Mouse (Mus musculus) kidney, postnatal 4 days (tissue): ENCODE data around the gene Snx29.
A peak's percentile ranks its signal among the peaks of the same experiment; 100 is the strongest.

Experiments used
- DNase-seq, 2 experiments: peaks; one replicate each; pipeline ENCODE4 v3.0.0; 2021; ENCODE audit warnings: mixed read lengths in 2 of 2

The Snx29 gene

DNA sequence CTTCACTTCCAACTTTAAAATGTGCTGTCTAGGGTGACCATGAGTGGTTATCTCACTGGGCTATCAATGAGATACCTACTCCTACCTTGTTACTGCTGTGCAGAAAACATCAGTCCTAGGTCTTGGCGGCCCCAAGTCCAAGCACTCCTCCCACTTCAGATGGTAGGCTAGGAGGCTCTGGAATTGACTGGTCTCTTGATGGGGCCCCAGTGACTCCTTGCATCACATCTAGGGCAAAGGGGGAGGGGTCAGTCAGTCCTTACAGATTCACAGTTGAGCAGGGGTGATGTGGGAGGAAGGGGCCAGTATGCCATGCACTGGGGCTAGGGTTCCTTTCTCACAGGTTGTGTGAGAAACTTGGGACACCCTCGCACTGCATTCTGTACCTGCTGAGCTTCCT is 423.3 kb downstream of the Snx29 start:
- DNase-seq = no peak

DNA sequence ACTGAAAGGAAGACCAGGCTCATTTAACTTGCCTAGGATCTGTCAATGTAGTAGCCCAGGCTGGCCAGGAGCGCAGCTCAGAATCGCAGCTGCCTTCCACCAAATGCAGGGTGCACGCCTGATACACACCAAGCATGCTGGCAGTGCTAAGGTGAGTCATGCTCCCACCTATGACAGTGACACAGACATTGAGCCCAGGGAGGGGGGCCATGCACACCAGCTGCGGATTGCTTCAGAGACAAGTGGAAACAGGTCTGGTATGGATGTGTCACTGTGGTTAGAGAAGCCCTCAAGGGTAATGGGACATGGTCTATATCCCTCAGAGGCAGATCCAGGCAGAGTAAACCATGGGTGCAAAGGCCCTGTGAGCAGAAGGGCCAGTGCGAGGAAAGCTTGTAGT is 425.2 kb downstream of the Snx29 start:
- DNase-seq = no peak

DNA sequence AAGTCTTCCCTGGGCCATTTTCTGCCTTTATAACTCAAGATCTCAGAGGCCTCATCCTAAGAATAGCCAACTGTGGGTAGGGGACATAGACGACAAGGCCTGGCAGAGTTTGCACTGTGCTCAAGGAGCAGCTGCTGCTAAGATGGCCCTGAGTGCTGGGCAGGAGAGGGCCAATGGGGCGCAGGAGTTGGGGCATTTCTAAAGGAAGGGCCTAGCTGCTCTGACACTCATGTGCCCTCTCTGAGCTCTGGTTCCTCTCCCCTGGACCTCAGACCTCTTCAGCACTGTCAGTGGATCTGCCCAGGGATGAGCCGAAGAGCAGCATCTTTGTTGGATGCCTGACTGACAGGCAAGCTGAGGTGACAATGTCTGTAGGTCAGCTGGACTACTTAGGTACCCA is 426.4 kb downstream of the Snx29 start:
- DNase-seq = no peak

DNA sequence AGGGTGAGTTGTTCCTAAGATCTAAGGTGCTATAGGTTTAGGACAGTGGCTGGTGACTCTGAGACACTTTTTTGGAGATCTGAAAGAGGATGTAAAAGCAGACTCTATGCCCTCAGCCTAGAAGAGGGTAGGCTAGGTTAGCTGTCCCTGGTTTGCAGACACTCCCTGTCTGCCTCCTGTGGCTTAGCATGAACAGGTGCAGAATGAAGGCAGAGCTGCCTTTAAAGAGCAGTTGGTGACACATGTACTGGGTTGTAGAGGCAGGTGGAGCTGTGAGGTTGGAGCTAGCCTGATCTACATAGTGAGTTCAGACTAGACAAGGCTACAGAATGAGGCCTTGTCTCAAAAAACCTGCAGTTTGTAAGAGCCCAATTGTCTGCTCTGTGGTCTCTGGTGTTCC is 427.9 kb downstream of the Snx29 start:
- DNase-seq = no peak

DNA sequence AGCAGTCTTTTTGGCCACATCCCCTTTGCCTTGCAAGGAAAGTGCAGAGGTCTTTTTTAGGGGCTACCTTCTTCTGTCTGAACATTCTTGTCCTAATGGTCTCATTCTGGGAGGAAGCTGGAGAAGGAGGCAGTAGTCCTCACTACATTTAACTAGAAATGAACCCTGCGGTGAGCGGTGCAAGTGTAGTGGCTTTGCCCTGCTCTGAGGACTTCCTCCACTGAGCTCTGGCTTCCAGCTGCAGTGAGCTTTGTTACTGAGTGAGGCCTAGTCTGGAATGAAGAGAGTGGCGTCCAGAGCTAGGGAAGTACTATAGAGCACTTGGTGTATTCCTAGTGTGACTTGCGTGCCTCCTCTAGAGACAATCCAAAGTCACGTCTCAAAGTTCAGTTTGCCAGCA is 429.8 kb downstream of the Snx29 start:
- DNase-seq = no peak

DNA sequence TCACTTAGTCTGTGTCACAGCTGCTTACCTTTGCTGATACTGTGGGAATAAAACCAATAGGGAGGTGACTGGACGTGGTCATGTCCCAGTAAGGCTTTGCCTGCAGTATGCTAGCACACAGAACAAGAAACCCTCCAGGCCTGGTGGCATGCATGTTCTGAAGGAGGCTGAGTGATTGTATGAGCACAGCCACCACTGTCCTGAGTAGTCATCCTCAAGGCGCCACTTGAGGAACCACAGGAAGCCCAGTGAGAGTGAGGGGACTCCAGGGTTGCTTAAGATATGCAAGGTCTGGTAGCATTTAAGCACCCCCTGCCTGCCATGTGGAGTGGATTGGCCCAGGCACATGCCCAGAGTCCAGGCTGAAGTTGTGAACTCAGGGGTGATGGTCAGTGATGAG is 430.8 kb downstream of the Snx29 start:
- DNase-seq = no peak

DNA sequence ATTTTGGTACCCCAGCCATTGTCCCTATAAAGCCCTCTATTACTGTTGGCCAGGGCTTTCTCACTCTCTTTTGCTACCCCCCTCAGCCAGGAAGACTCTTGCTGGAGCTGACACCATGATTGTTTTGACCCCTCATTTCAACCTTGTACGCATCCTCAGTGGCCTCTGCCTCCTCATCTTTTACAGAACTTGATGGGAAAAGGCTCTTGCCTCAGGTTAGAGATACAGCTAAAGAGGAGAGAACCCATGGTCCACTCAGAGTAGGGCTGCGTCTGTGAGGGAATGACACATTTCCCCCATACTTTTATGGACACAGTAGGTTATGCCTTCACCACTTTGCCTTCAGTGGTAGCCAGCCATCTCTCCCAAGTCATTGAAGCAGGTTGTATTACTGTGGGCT is 431.4 kb downstream of the Snx29 start:
- DNase-seq = no peak

DNA sequence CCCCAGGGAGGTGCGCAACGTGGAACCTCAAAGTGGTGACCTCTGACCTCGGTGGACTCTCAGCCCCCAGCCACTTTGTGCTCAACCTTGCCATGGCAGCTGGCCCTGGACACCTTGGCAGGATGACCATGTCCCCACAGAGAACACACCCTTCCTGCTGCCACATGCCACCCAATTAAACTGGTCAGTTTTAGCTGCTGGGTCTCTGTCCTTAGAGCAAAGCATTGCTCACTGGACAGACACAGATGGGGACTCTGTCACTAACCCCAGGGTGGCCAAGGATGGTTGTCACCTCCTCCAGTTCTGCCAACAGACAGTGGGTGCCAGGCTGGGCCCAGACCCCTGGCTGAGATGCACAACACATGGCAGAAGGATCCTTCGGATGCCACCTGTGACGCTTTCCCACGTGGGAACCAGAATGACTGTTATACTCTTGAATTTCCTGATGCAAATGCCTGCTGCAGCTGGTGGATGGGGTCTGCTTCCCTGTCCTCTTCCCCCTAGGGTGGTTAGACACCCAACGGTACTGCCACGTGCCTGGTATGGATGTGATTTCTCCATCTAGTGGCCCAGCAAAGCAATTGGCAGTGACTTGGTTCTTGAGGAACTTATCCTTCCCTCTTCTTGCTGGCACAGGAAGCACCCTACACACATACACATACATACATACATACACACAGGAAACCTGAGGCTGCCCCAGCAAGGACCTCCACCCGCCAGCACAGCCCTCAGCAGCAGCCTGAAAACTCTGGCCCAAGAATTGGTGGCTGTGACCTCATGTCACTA is 432.8 kb downstream of the Snx29 start:
- DNase-seq = no peak

DNA sequence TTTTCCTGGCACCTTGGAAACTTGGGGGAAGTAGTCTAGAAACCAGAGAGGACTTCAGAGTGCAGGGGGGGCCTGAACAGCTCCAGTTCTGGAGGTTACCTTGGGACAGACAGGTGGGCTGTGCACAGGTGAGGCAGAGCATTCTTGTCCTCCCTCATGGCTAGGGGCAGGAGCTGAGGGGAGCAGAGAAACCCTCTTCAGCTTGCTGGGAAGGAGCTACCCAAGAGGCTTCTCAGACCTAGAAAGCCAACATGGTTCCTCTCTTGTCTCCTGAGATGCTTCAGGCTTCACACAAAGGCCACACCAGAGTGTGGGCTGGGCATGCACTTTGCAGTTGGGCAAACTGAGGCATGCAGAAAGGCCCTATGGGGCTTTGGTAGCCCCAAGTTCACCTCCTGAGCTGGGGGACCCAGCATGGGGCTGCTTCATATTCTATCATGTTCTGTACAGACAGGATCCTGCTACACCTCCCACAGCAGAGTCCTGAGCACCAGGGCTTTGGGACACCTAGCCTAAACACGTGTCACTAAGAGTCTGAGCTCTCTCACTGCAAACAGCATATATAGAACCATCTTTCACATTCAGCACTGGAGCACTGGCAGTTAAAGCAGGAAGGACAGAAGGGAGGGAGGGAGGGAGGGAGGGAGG is 434.0 kb downstream of the Snx29 start:
- no peak for DNase-seq

DNA sequence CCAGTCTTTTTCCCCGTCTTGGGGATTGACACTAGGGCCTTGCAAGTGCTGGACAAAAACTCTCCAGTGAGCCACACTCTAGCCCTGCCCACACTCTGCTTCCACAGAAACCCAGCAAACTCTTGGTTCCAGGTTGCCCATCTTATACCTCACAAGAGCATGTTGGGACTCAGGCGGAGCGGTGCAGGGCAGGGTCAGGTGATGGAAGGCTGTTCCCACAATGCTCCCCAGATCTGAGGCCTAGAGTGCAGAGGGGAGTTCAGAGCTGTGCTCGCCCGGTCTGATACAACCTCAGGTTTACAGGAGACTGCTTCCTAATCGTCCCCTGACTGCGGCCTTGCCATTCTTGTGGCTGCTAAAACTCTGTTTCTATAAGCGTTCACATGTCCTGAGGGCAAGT is 434.8 kb downstream of the Snx29 start:
- no peak for DNase-seq

DNA sequence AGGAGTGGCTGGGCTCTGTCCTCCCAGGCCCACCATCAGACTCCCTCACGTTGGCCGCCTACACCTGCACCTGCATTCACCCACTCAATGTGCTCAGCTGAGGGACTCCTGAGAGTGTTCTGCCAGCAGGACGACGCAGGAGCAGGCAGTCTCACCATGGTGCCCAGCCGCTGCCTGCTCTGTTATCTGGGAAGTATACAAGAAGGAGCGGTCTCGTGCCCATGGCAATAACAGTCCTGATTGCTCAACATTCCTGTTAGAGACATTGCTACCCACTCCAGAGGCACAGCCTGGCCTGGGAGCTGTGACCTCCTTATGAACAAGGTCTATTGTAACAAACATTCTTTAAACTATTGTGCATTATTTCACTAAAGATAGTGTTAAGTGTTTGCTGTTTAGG is 435.2 kb downstream of the Snx29 start:
- no peak for DNase-seq

DNA sequence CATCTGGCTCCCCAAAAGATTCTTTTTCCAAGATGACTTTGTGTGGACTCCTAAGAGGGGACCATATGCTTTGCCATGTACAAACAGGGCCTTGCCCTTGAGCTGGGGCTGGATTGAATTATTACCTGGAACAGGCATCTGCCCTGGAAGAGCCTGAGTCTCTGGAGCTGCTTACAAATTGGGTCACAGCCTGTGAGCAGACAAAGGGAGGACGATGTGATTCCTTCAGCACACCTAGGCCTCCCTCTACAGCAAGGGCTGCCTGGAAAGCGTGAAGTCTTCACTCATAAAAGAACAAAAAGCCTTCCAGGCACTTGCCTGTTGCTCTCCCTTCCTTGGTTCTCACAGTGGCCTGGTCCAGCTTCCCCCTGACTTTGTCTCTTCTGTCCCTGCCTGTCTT is 449.6 kb downstream of the Snx29 start:
- no peak for DNase-seq

DNA sequence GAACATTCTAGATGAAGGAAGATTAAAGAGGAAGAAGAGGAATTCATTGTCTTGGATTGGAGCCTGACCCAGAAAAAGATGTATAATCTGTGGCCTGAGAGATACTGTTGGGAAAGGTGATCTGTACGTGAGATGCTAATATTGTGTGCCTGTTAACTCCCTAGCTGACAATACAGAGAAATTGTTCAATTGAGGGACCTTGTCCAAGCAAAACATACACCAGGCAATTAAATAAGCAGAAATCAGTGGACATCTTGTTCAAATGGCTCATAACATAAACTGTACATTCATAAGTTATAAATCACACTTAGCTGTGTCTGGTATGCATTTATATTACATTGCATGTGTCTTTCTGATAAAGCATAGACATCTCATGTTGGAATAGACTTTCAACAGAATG is 451.6 kb downstream of the Snx29 start:
- DNase-seq = no peak

DNA sequence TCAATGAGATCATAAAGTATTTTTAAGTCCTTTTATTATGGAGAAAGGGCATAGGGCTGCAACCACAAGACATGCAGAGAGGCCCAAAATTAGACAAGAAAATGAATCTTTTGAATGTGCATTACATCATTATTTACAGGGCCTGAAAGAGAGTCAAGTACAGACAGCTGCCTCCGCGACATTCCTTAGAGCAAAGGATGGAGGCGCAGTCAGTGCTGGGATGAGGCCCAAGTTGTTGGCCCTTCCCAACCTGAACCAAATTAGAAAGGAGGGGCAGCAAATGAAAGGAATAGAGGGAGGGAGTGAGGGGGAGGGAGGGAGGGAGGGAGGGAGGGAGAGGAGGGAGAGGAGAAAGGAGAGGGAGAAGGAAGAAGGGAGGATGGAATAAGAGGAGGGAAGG is 453.8 kb downstream of the Snx29 start:
- peak in 1 of 2 experiments; percentile 8 for DNase-seq

DNA sequence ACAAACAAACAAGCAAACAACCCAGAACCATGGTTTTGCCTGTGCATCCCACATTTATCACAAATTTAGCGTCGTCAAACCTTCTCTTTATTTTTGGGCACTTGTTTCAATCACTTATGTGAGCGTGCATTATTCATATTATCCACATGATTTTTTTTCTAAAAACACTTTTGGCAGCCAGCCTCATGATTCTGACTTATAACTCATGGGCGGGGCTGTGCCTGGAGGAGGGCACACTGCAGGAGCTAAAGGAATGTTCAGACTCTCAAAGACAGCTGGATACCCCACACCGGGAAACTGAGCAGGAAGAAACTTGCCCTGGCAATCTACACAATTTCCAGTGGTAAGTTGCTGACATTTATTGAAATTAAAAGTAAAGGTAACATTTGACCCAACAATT is 455.5 kb downstream of the Snx29 start:
- no peak for DNase-seq

DNA sequence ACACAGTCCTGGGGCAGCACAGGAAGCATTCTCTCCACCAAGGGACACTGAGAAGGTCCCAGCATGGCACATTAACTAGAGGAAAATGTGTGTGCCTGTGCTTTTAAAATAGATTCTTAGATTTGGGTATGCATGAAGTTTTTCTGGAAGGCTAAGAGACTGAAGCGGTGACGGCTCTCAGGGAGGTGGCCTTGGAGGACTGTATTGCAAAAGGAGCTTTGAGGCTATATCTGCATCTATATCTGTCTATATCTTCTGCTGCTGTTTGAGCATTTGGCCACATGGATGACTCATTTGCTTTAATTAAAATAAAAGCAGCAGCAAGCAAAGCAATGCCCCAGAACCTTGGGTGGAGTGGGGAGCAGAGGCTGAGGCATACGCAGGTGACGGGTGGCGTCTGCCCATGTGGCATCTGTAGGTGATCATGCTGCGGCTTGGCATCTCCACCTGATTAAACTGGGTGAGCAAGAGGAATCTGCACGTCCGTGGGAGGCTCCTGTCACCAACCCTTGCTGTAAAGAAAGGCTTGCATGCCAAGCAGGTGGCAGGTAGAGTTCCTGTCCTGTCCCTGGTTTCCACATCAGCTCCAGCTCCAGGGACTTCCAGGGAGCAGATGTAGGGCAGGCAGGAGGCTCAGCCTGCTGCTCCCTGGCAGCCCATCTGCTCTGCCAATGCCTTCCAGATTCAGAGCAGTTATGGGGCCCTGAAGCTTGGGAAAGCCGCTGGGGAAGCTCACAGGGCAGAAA is 456.2 kb downstream of the Snx29 start:
- DNase-seq = no peak

DNA sequence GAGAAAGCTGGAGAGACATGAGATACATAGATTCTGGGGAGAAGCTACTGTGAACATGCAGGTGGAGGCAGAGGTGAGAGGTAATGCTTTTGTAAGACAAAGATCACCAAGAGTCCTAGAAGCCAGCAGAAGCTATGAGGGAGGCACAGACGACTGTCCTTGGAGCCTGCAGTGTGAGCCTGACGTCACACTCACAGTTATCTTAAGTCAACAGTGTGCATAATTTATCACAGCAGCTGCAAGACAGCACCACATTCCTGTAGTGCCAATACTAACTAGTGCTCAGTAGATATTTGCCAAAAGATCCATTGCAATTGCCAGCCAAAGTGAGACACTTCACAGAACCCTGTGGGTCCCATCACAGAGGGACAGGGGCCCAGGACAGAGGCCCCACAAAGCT is 459.4 kb downstream of the Snx29 start:
- DNase-seq = no peak

DNA sequence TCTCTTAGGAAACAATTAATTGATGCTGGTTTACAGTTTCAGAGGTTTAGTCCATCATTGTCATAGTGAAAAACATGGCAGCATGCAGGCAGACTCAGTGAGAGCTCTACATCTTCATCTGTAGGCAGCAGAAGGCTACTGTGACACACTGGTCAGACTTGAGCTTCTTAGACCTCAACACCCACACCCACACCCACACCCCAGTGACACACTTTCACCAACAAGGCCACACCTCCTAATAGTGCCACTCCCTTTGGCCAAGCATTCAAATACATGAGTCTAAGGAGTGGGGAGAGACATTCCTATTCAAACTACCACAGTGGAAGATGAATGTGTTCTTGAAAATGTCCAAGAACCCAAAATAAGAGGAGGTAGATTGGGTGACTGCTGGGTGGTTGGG is 460.6 kb downstream of the Snx29 start:
- no peak for DNase-seq

DNA sequence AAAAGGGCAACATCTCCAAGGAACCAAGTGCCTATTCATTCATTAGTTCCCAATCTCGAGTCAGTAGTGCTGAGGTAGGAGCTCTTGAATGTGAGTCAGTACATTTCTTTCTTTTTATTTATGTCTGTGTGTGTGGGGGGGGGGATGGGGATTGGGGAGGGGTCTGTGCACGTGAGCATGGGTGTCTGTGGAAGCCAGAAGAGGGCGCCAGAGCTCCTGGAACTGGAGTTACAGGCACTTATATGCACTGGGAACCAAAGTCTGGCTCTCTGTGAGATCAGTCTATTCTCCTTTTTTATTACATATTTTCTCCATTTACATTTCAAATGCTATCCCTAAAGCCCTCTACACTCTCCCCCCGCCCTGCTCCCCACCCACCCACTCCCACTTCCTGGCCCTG is 461.6 kb downstream of the Snx29 start:
- no peak for DNase-seq

DNA sequence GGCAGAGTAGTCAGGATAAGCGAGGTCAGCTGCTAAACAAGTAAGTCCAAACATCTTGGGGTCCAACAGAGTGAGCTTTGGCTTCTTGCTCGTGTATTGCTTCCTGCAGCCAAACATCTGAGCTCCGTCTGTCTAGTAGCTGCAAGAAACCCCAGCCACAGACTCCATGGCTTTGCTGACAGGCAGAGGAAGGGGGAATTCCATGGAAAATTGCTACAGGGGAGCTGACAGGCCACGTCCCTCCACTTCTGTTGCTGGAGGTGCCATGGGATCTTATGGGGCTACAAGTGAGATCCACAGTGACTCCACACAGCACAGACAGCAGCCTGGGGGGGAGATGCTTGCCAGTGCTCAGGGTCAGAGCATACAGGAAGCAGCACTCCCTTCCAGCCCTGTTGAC is 463.1 kb downstream of the Snx29 start:
- DNase-seq = no peak

DNA sequence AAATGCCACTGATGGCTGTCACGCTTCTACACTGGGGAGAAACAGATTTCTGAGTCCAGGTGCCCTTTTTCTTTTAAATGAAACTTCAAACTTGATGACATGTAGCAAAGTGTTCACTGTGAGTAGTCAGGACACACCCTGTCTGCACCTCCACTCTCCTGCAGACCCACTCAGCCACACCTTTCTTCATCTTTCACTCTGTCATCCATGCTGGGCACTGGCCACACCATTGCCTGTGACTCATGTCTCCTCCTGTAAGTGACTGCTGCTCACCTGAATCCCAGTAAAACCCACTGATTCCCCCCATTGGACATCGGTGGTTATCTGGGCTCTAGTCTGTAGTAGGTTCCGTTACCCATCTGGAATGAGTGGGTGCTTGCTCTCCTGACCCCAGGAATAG is 467.8 kb downstream of the Snx29 start:
- no peak for DNase-seq

DNA sequence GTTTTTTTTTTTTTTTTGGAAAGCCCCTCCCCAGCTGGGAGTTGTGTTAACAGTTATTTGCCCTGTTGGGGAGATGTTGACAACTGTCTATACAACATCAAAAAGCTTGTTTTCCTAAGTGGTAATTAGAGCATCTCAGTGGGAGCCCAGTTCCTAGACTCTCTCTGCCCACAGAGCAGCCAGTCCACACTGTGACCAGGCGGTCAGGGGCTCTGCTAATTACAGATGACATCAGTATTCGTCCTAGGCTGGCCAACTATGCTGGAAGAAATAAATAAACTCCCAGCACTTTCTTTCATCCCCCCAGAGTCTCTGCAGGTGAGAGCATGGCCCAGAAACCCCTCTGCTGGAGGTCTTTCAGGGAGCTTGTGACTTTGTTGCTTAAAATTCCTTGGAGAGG is 470.7 kb downstream of the Snx29 start:
- DNase-seq = no peak

DNA sequence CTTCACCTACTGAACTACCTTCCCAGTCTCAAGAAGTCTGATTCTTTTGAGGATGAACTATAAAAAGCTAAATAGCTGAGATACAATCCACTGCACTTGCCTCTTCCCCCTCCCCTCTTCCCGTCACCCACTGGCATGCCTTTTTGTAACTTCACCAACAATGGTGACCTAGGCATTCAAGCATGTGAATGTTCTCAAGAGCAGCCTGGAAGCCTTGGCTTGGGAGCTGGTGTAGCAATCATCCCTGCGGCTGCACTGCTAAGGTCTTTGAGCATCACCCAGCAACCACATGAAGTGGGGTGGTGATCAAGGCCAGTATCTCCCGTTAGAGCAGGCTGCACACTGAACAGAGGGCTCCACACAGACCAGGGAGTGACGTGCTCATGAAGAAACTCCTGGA is 471.9 kb downstream of the Snx29 start:
- DNase-seq = no peak

DNA sequence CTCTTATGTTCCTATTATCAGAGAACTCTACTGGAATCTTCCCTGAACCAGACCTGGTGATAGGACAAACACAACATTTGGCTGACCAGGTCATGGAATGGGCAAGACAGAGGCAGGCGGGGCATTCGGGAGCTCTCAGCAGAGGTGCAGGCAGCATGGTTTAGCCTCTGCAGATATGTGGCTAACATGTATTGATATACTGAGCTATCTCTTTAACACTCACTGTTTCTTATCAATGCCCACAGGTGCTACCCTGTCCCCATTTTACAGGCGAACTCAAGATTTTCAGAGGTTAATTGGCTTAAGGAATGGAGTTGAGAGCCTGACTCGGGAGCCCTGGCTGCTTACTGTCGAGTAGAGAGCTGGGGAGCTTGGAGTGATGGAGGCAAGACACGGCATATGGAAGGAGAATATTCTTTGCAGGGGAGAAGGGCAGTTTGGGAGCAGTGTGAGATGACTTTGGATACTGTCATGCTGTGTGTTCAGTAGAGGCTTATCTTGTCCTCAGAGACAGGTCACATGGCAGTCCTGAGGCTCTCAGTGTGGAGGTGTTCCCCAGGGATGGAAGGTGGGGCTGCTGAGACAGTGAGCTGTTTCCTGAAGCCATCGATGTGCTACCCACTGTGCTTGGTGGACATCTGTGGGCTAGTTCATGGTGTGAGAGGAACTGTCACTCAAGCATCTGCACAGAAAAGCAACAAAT is 473.2 kb downstream of the Snx29 start:
- no peak for DNase-seq
